Mouse (Mus musculus): ENCODE measurements around the gene Tesmin.

The Tesmin gene

GRCm38 (mm10) chr19:3400057-3400456 lies 11.4 kb downstream of the Tesmin start:
- DNase-seq, result no peak

GRCm38 (mm10) chr19:3401504-3401903 lies 12.8 kb downstream of the Tesmin start:
- no peak for DNase-seq

- DNase-seq, result no peak
Observed at GRCm38 (mm10) chr19:3401943-3402342, 13.3 kb downstream of the Tesmin start.

GRCm38 (mm10) chr19:3402390-3402789 lies 13.7 kb downstream of the Tesmin start:
- no peak for DNase-seq

GRCm38 (mm10) chr19:3404030-3404429 lies 15.4 kb downstream of the Tesmin start:
- DNase-seq, result no peak

- DNase-seq, result no peak
Observed at GRCm38 (mm10) chr19:3405531-3406281, 17.0 kb downstream of the Tesmin start.

- DNase-seq, result no peak
Observed at GRCm38 (mm10) chr19:3414268-3414733, 25.6 kb downstream of the Tesmin start, which contains the start of gene Gal. TSS of gene Gal (minus strand) at chr19:3414544.

GRCm38 (mm10) chr19:3419251-3419650 lies 30.6 kb downstream of the Tesmin start:
- DNase-seq, result no peak

- DNase-seq, result no peak
Observed at GRCm38 (mm10) chr19:3422488-3422887, 33.8 kb downstream of the Tesmin start.

GRCm38 (mm10) chr19:3422981-3423380 lies 34.3 kb downstream of the Tesmin start:
- no peak for DNase-seq

GRCm38 (mm10) chr19:3424214-3424613 lies 35.6 kb downstream of the Tesmin start:
- DNase-seq, result no peak

GRCm38 (mm10) chr19:3428057-3428830 lies 39.6 kb downstream of the Tesmin start:
- peak; percentile 14 to 16 for DNase-seq

GRCm38 (mm10) chr19:3429156-3429816 lies 40.6 kb downstream of the Tesmin start:
- no peak for DNase-seq

GRCm38 (mm10) chr19:3431066-3431465 lies 42.4 kb downstream of the Tesmin start:
- DNase-seq, result no peak

GRCm38 (mm10) chr19:3431969-3432368 lies 43.3 kb downstream of the Tesmin start:
- DNase-seq, result no peak

- DNase-seq, result no peak
Observed at GRCm38 (mm10) chr19:3434124-3434523, 45.5 kb downstream of the Tesmin start.

- DNase-seq, result no peak
Observed at GRCm38 (mm10) chr19:3434641-3435040, 46.0 kb downstream of the Tesmin start.

GRCm38 (mm10) chr19:3435824-3436223 lies 47.2 kb downstream of the Tesmin start:
- DNase-seq, result no peak

- peak in 1 of 2 experiments; percentile 20 for DNase-seq
Observed at GRCm38 (mm10) chr19:3436840-3437239, 48.2 kb downstream of the Tesmin start.

GRCm38 (mm10) chr19:3437980-3438379 lies 49.3 kb downstream of the Tesmin start:
- DNase-seq, result no peak

- no peak for DNase-seq
Observed at GRCm38 (mm10) chr19:3440667-3441066, 52.0 kb downstream of the Tesmin start.

GRCm38 (mm10) chr19:3441092-3441491 lies 52.4 kb downstream of the Tesmin start:
- no peak for DNase-seq

- DNase-seq, result no peak
Observed at GRCm38 (mm10) chr19:3447348-3447747, 58.7 kb downstream of the Tesmin start.

Data from cerebellum, postnatal 36 days (tissue).